Mouse (Mus musculus) adrenal gland, postnatal 36 days (tissue): ENCODE results near the gene Tbc1d14. TPM values are rescaled to one million over a fixed set of nuclear protein-coding genes. Genes with fewer than 3 reads are reported as not detected.

ENCODE experiments used
- DNase-seq, 2 experiments: peaks; one replicate each; pipeline ENCODE4 v3.0.0; 2021; ENCODE audit warnings: mixed read lengths in 1 of 2
- long read RNA-seq, 2 experiments: library from polyadenylated mRNA; stranded (forward); transcript quantifications; one replicate each; pipeline ENCODE4 v2.0.0; 2021; ENCODE audit warnings: borderline sequencing depth in 2 of 2
- total RNA-seq, 2 experiments: library from RNA; stranded (reverse); gene quantifications; 2 replicates each; pipeline ENCODE4 v1.2.3; 2021

Tbc1d14 gene
- 10 to 100 TPM; 41.5 to 44.9 TPM for total RNA-seq
- long read RNA-seq, experiment 1, full-length matches to known transcripts = 2 of 10 reads
- long read RNA-seq, experiment 1, partial matches to known transcripts = 1 of 10 reads
- long read RNA-seq, experiment 1, other reads (novel, unspliced or antisense) = 7 of 10 reads
- long read RNA-seq, experiment 2, partial matches to known transcripts = 0 of 4 reads
- long read RNA-seq, experiment 2, other reads (novel, unspliced or antisense) = 4 of 4 reads

GRCm38 (mm10) chr5:36593176-36593575 is at the start of gene Tbc1d14:
TSS of gene Tbc1d14 (minus strand) at chr5:36593276.
- no peak for DNase-seq

- DNase-seq = no peak
Measured at GRCm38 (mm10) chr5:36625612-36626011, 32.5 kb upstream of the Tbc1d14 start.

- DNase-seq = peak in 1 of 2 experiments; percentile 14
Measured at GRCm38 (mm10) chr5:36623670-36624069, 30.6 kb upstream of the Tbc1d14 start.

GRCm38 (mm10) chr5:36621058-36621449 is 28.0 kb upstream of the Tbc1d14 start:
- peak in 1 of 2 experiments; percentile 22 for DNase-seq

GRCm38 (mm10) chr5:36620409-36621057 is 27.5 kb upstream of the Tbc1d14 start:
- DNase-seq = peak in 1 of 2 experiments; percentile 32

- no peak for DNase-seq
Measured at GRCm38 (mm10) chr5:36618890-36619289, 25.8 kb upstream of the Tbc1d14 start.

GRCm38 (mm10) chr5:36618356-36618755 is 25.3 kb upstream of the Tbc1d14 start:
- DNase-seq = no peak

- no peak for DNase-seq
Measured at GRCm38 (mm10) chr5:36614124-36614523, 21.0 kb upstream of the Tbc1d14 start.

GRCm38 (mm10) chr5:36608939-36609499 is 15.9 kb upstream of the Tbc1d14 start:
- DNase-seq = no peak

- DNase-seq = peak; percentile 44 to 68
Measured at GRCm38 (mm10) chr5:36603031-36603430, 10.0 kb upstream of the Tbc1d14 start.

- peak; percentile 44 to 51 for DNase-seq
Measured at GRCm38 (mm10) chr5:36602028-36602427, 9.0 kb upstream of the Tbc1d14 start.

GRCm38 (mm10) chr5:36601492-36601891 is 8.4 kb upstream of the Tbc1d14 start:
- no peak for DNase-seq

- DNase-seq = no peak
Measured at GRCm38 (mm10) chr5:36598883-36599282, 5.8 kb upstream of the Tbc1d14 start.

GRCm38 (mm10) chr5:36597653-36598052 is 4.6 kb upstream of the Tbc1d14 start:
- DNase-seq = peak in 1 of 2 experiments; percentile 49

- DNase-seq = no peak
Measured at GRCm38 (mm10) chr5:36596225-36596624, 3.1 kb upstream of the Tbc1d14 start.

- DNase-seq = no peak
Measured at GRCm38 (mm10) chr5:36595115-36595514, 2.0 kb upstream of the Tbc1d14 start.

- no peak for DNase-seq
Measured at GRCm38 (mm10) chr5:36594344-36594743, 1.3 kb upstream of the Tbc1d14 start.

GRCm38 (mm10) chr5:36590499-36590920 is 2.6 kb downstream of the Tbc1d14 start:
- no peak for DNase-seq

GRCm38 (mm10) chr5:36584299-36584698 is 8.8 kb downstream of the Tbc1d14 start:
- DNase-seq = no peak

- DNase-seq = peak; percentile 100
Measured at GRCm38 (mm10) chr5:36581924-36582642, 11.0 kb downstream of the Tbc1d14 start.

GRCm38 (mm10) chr5:36581259-36581923 is 11.7 kb downstream of the Tbc1d14 start:
- no peak for DNase-seq

- no peak for DNase-seq
Measured at GRCm38 (mm10) chr5:36579967-36580366, 13.1 kb downstream of the Tbc1d14 start.
